Mouse (Mus musculus) myocyte (in vitro differentiated cells): Measurements from ENCODE around the gene Rapgef2. TPM values are rescaled to one million over a fixed set of nuclear protein-coding genes. Genes with fewer than 3 reads are reported as not detected.

Experiments used
- H3K27me3 ChIP-seq: one replicate; pipeline ENCODE4 v1.6.1; 2011; ENCODE audit not compliant: control insufficient read depth, insufficient read depth, insufficient read length
- H3K36me3 ChIP-seq: one replicate; pipeline ENCODE4 v1.6.1; 2011; ENCODE audit not compliant: control insufficient read depth, insufficient read depth
- H3K4me2 ChIP-seq: one replicate; pipeline ENCODE4 v1.6.1; 2011; ENCODE audit warnings: low read depth, control low read depth
- H3K4me3 ChIP-seq: one replicate; pipeline ENCODE4 v1.5.1; 2011; ENCODE audit warnings: mild to moderate bottlenecking, control low read depth, moderate library complexity
- H3K79me2 ChIP-seq: one replicate; pipeline ENCODE4 v1.6.1; 2011; ENCODE audit not compliant: control insufficient read depth, insufficient read depth
- H3ac ChIP-seq: one replicate; pipeline ENCODE4 v1.6.1; 2011; ENCODE audit not compliant: control insufficient read depth, insufficient read length
- CEBPB ChIP-seq: IDR thresholded peaks from 2 replicates; pipeline ENCODE4 v1.6.1; 2011; ENCODE audit warnings: mild to moderate bottlenecking, moderate library complexity; ENCODE audit not compliant: poor library complexity, insufficient read depth, severe bottlenecking
- E2F4 ChIP-seq: IDR thresholded peaks from one replicate; pipeline ENCODE4 v1.6.1; 2011; ENCODE audit warnings: mild to moderate bottlenecking, control low read depth, moderate library complexity; ENCODE audit not compliant: insufficient read depth
- MAX ChIP-seq: IDR thresholded peaks from one replicate; pipeline ENCODE4 v1.6.1; 2011; ENCODE audit warnings: low read depth, mild to moderate bottlenecking, control low read depth
- MYOD1 ChIP-seq, 3 experiments: IDR thresholded peaks; one replicate each; pipeline ENCODE4 v1.6.1; 2011; ENCODE audit warnings: control low read depth in 2 of 3, low read depth in 2 of 3, mild to moderate bottlenecking in 2 of 3, moderate library complexity in 1 of 3; ENCODE audit not compliant: insufficient read length in 2 of 3, control insufficient read depth in 1 of 3
- MYOG ChIP-seq, 3 experiments: IDR thresholded peaks; one replicate each; pipeline ENCODE4 v1.6.1; 2011; ENCODE audit warnings: control low read depth in 2 of 3, low read depth in 2 of 3, mild to moderate bottlenecking in 2 of 3; ENCODE audit not compliant: insufficient read length in 2 of 3, control insufficient read depth in 1 of 3, insufficient read depth in 1 of 3
- POLR2A ChIP-seq: IDR thresholded peaks from one replicate; pipeline ENCODE4 v1.6.1; 2011; ENCODE audit warnings: low read depth, mild to moderate bottlenecking, control low read depth, moderate library complexity; ENCODE audit not compliant: insufficient read length
- POLR2AphosphoS2 ChIP-seq: IDR thresholded peaks from one replicate; pipeline ENCODE4 v1.6.1; 2011; ENCODE audit warnings: low read depth, control low read depth; ENCODE audit not compliant: insufficient read length
- REST ChIP-seq: IDR thresholded peaks from one replicate; pipeline ENCODE4 v1.6.1; 2011; ENCODE audit warnings: mild to moderate bottlenecking, control low read depth, moderate library complexity; ENCODE audit not compliant: insufficient read depth, insufficient read length
- SRF ChIP-seq: IDR thresholded peaks from one replicate; pipeline ENCODE4 v1.6.1; 2011; ENCODE audit warnings: low read depth; ENCODE audit not compliant: control insufficient read depth, insufficient read length
- TCF12 ChIP-seq: IDR thresholded peaks from one replicate; pipeline ENCODE4 v1.6.1; 2011; ENCODE audit warnings: mild to moderate bottlenecking, control low read depth; ENCODE audit not compliant: poor library complexity, insufficient read depth, severe bottlenecking
- TCF3 ChIP-seq: IDR thresholded peaks from one replicate; pipeline ENCODE4 v1.6.1; 2011; ENCODE audit warnings: low read depth, control low read depth; ENCODE audit not compliant: insufficient read length
- USF1 ChIP-seq: IDR thresholded peaks from one replicate; pipeline ENCODE4 v1.6.1; 2011; ENCODE audit warnings: low read depth, mild to moderate bottlenecking, control low read depth, moderate library complexity
- polyA plus RNA-seq: library from polyadenylated mRNA; unstranded; fragments of >200 nt; fragmentation: generic; extraction: Trizol; gene quantifications from one replicate; pipeline ENCODE4 v1.2.1, GENCODE M21; 2012; ENCODE audit warnings: missing spikeins

Rapgef2 gene
- polyA plus RNA-seq, 1 experiment, result 5.8 TPM

GRCm38 (mm10) chr3:79179499-79180053 is 106.7 kb downstream of the Rapgef2 start:
- peak overlapping the region; percentile 31 for H3ac ChIP-seq
- TF ChIP-seq E2F4 (no peak), POLR2AphosphoS2 (no peak), TCF3 (no peak), USF1 (no peak), POLR2A (peak; percentile 34), SRF (peak; percentile 58), CEBPB (no peak), REST (no peak), TCF12 (no peak), MAX (no peak), MYOD1 (IDR thresholded peaks at IDR 0.05; ENCODE audit: control insufficient read depth in 1 of 3, insufficient read length in 2 of 3, low read depth in 2 of 3) (no peak), MYOG (IDR thresholded peaks at IDR 0.05; ENCODE audit: control insufficient read depth in 1 of 3, insufficient read depth in 1 of 3, insufficient read length in 2 of 3, low read depth in 2 of 3) (peak in 1 of 3 experiments; percentile 22)
- H3K4me2 ChIP-seq, result peak overlapping the region; percentile 98
- peak overlapping the region; percentile 29 for H3K4me3 ChIP-seq
- no peaks in the 10 kb centered on the region for H3K36me3 ChIP-seq
- H3K79me2 ChIP-seq, result peaks cover 69% of the 10 kb centered on the region
- no peaks in the 10 kb centered on the region for H3K27me3 ChIP-seq

GRCm38 (mm10) chr3:79178708-79179107 is 107.6 kb downstream of the Rapgef2 start:
- H3ac ChIP-seq, result no peak overlapping the region
- H3K4me2 ChIP-seq, result peak overlapping the region; percentile 98
- H3K4me3 ChIP-seq, result peak overlapping the region; percentile 29
- no peaks in the 10 kb centered on the region for H3K27me3 ChIP-seq
- no peaks in the 10 kb centered on the region for H3K36me3 ChIP-seq
- peaks cover 69% of the 10 kb centered on the region for H3K79me2 ChIP-seq
- TF ChIP-seq MYOG (IDR thresholded peaks at IDR 0.05; ENCODE audit: control insufficient read depth in 1 of 3, insufficient read depth in 1 of 3, insufficient read length in 2 of 3, low read depth in 2 of 3), result peak in 1 of 3 experiments; percentile 18
- no peak for TF ChIP-seq E2F4
- TF ChIP-seq MYOD1 (IDR thresholded peaks at IDR 0.05; ENCODE audit: control insufficient read depth in 1 of 3, insufficient read length in 2 of 3, low read depth in 2 of 3), result peak in 2 of 3 experiments; percentile 4 to 51
- no peak for TF ChIP-seq USF1

- peaks cover 2% of the 10 kb centered on the region for H3K36me3 ChIP-seq
- H3K79me2 ChIP-seq, result peaks cover 63% of the 10 kb centered on the region
- H3K27me3 ChIP-seq, result no peaks in the 10 kb centered on the region
- H3K4me2 ChIP-seq, result peak overlapping the region; percentile 98
- TF ChIP-seq MYOG (IDR thresholded peaks at IDR 0.05; ENCODE audit: control insufficient read depth in 1 of 3, insufficient read depth in 1 of 3, insufficient read length in 2 of 3, low read depth in 2 of 3), result no peak
- no peak for TF ChIP-seq MYOD1 (IDR thresholded peaks at IDR 0.05; ENCODE audit: control insufficient read depth in 1 of 3, insufficient read length in 2 of 3, low read depth in 2 of 3)
- no peak for TF ChIP-seq MAX
- TF ChIP-seq E2F4, result no peak
- no peak for TF ChIP-seq SRF
- no peak for TF ChIP-seq USF1
- TF ChIP-seq TCF3, result no peak
- no peak for TF ChIP-seq CEBPB
- TF ChIP-seq REST, result no peak
- TF ChIP-seq POLR2AphosphoS2, result no peak
- TF ChIP-seq POLR2A, result no peak
- TF ChIP-seq TCF12, result no peak
- no peak overlapping the region for H3K4me3 ChIP-seq
- H3ac ChIP-seq, result no peak overlapping the region
Measured at GRCm38 (mm10) chr3:79178070-79178469, 108.2 kb downstream of the Rapgef2 start.

- TF ChIP-seq REST, result no peak
- TF ChIP-seq POLR2A, result no peak
- no peak for TF ChIP-seq POLR2AphosphoS2
- TF ChIP-seq E2F4, result no peak
- TF ChIP-seq MAX, result no peak
- no peak for TF ChIP-seq TCF3
- TF ChIP-seq TCF12, result no peak
- TF ChIP-seq SRF, result no peak
- no peak for TF ChIP-seq USF1
- TF ChIP-seq MYOG (IDR thresholded peaks at IDR 0.05; ENCODE audit: control insufficient read depth in 1 of 3, insufficient read depth in 1 of 3, insufficient read length in 2 of 3, low read depth in 2 of 3), result no peak
- TF ChIP-seq CEBPB, result no peak
- Histone ChIP-seq H3K79me2 (peaks cover 59% of the 10 kb centered on the region), H3K4me2 (no peak overlapping the region), H3K4me3 (no peak overlapping the region), H3ac (no peak overlapping the region), H3K36me3 (peaks cover 9% of the 10 kb centered on the region), H3K27me3 (no peaks in the 10 kb centered on the region)
Measured at GRCm38 (mm10) chr3:79177136-79177870, 109.0 kb downstream of the Rapgef2 start.

- Histone ChIP-seq H3K79me2 (peaks cover 44% of the 10 kb centered on the region), H3ac (no peak overlapping the region), H3K4me2 (no peak overlapping the region), H3K4me3 (no peak overlapping the region), H3K27me3 (no peaks in the 10 kb centered on the region), H3K36me3 (peaks cover 20% of the 10 kb centered on the region)
- no peak for TF ChIP-seq TCF3
- TF ChIP-seq MYOG (IDR thresholded peaks at IDR 0.05; ENCODE audit: control insufficient read depth in 1 of 3, insufficient read depth in 1 of 3, insufficient read length in 2 of 3, low read depth in 2 of 3), result no peak
Measured at GRCm38 (mm10) chr3:79174168-79174567, 112.1 kb downstream of the Rapgef2 start.
